Mouse (Mus musculus): ENCODE measurements around the gene Sik3. TPM values are rescaled to one million over a fixed set of nuclear protein-coding genes. Genes with fewer than 3 reads are reported as not detected.

The Sik3 gene
- polyA plus RNA-seq, 1 experiment from 2014 or later = 10.6 TPM

- Histone ChIP-seq H3K4me3 (ENCODE audit: low read depth, low read length) (no peak overlapping the region), H3K4me1 (ENCODE audit: control insufficient read depth, insufficient read depth, low read length) (no peaks in the 10 kb centered on the region), H3K27ac (replicated peaks; ENCODE audit: low read depth, low read length) (no peak overlapping the region), H3K27me3 (ENCODE audit: control insufficient read depth, insufficient read depth, low read length) (no peaks in the 10 kb centered on the region), H3K4me2 (ENCODE audit: low read depth, severe bottlenecking) (no peak overlapping the region), H3K36me3 (ENCODE audit: control insufficient read depth, insufficient read depth, low read length) (peaks cover 10% of the 10 kb centered on the region; the same call in 1 of the 2 replicates), H3K9ac (ENCODE audit: low read length) (no peak overlapping the region), H3K9me3 (ENCODE audit: control insufficient read depth, low read length) (no peaks in the 10 kb centered on the region)
- DNase-seq (ENCODE audit: low spot score) (no peak), ATAC-seq (ENCODE audit: insufficient number of reproducible peaks, low FRiP score, low TSS enrichment, low read depth) (no peak)
- 95% methylated on average over 10 of the region's 10 CpGs for WGBS
Observed at GRCm38 (mm10) chr9:46214946-46215337, 202.3 kb downstream of the Sik3 start.

- DNase-seq (ENCODE audit: low spot score) (no peak), ATAC-seq (ENCODE audit: insufficient number of reproducible peaks, low FRiP score, low TSS enrichment, low read depth) (no peak)
- H3K27ac ChIP-seq (replicated peaks; ENCODE audit: low read depth, low read length) = no peak overlapping the region
- no peaks in the 10 kb centered on the region for H3K27me3 ChIP-seq (ENCODE audit: control insufficient read depth, insufficient read depth, low read length)
- H3K36me3 ChIP-seq (ENCODE audit: control insufficient read depth, insufficient read depth, low read length) = peaks cover 7% of the 10 kb centered on the region; the same call in 1 of the 2 replicates
- no peaks in the 10 kb centered on the region for H3K9me3 ChIP-seq (ENCODE audit: control insufficient read depth, low read length)
- no peak overlapping the region for H3K9ac ChIP-seq (ENCODE audit: low read length)
- no peak overlapping the region for H3K4me2 ChIP-seq (ENCODE audit: low read depth, severe bottlenecking)
- no peak overlapping the region for H3K4me3 ChIP-seq (ENCODE audit: low read depth, low read length)
- no peaks in the 10 kb centered on the region for H3K4me1 ChIP-seq (ENCODE audit: control insufficient read depth, insufficient read depth, low read length)
- 83% methylated on average over 11 of the region's 11 CpGs for WGBS
Observed at GRCm38 (mm10) chr9:46215338-46216322, 203.0 kb downstream of the Sik3 start.

- WGBS = 92% methylated on average over 13 of the region's 13 CpGs
- no peaks in the 10 kb centered on the region for H3K27me3 ChIP-seq (ENCODE audit: control insufficient read depth, insufficient read depth, low read length)
- DNase-seq (ENCODE audit: low spot score) (no peak), ATAC-seq (ENCODE audit: insufficient number of reproducible peaks, low FRiP score, low TSS enrichment, low read depth) (no peak)
- H3K27ac ChIP-seq (replicated peaks; ENCODE audit: low read depth, low read length) = 0 out of 2 replicates have a peak overlapping the region, but pooled peaks have one; percentile 36
- H3K4me2 ChIP-seq (ENCODE audit: low read depth, severe bottlenecking) = no peak overlapping the region
- no peak overlapping the region for H3K4me3 ChIP-seq (ENCODE audit: low read depth, low read length)
- peaks cover 14% of the 10 kb centered on the region; the same call in 1 of the 2 replicates for H3K36me3 ChIP-seq (ENCODE audit: control insufficient read depth, insufficient read depth, low read length)
- no peaks in the 10 kb centered on the region for H3K4me1 ChIP-seq (ENCODE audit: control insufficient read depth, insufficient read depth, low read length)
- no peak overlapping the region for H3K9ac ChIP-seq (ENCODE audit: low read length)
- H3K9me3 ChIP-seq (ENCODE audit: control insufficient read depth, low read length) = no peaks in the 10 kb centered on the region
Observed at GRCm38 (mm10) chr9:46216744-46217470, 204.3 kb downstream of the Sik3 start.

GRCm38 (mm10) chr9:46218176-46218575 lies 205.6 kb downstream of the Sik3 start:
- no peak overlapping the region for H3K9ac ChIP-seq (ENCODE audit: low read length)
- no peaks in the 10 kb centered on the region for H3K27me3 ChIP-seq (ENCODE audit: control insufficient read depth, insufficient read depth, low read length)
- H3K36me3 ChIP-seq (ENCODE audit: control insufficient read depth, insufficient read depth, low read length) = peaks cover 12% of the 10 kb centered on the region; the same call in 1 of the 2 replicates
- DNase-seq (ENCODE audit: low spot score) (no peak), ATAC-seq (ENCODE audit: insufficient number of reproducible peaks, low FRiP score, low TSS enrichment, low read depth) (no peak)
- no peaks in the 10 kb centered on the region for H3K4me1 ChIP-seq (ENCODE audit: control insufficient read depth, insufficient read depth, low read length)
- H3K27ac ChIP-seq (replicated peaks; ENCODE audit: low read depth, low read length) = no peak overlapping the region
- 65% methylated on average over 9 of the region's 9 CpGs for WGBS
- H3K4me3 ChIP-seq (ENCODE audit: low read depth, low read length) = no peak overlapping the region
- H3K9me3 ChIP-seq (ENCODE audit: control insufficient read depth, low read length) = no peaks in the 10 kb centered on the region
- H3K4me2 ChIP-seq (ENCODE audit: low read depth, severe bottlenecking) = no peak overlapping the region

- ATAC-seq (ENCODE audit: insufficient number of reproducible peaks, low FRiP score, low TSS enrichment, low read depth) (no peak), DNase-seq (ENCODE audit: low spot score) (no peak)
- Histone ChIP-seq H3K36me3 (ENCODE audit: control insufficient read depth, insufficient read depth, low read length) (peaks cover 9% of the 10 kb centered on the region; the same call in 1 of the 2 replicates), H3K9me3 (ENCODE audit: control insufficient read depth, low read length) (no peaks in the 10 kb centered on the region), H3K4me1 (ENCODE audit: control insufficient read depth, insufficient read depth, low read length) (no peaks in the 10 kb centered on the region), H3K9ac (ENCODE audit: low read length) (no peak overlapping the region), H3K4me2 (ENCODE audit: low read depth, severe bottlenecking) (no peak overlapping the region), H3K4me3 (ENCODE audit: low read depth, low read length) (no peak overlapping the region), H3K27ac (replicated peaks; ENCODE audit: low read depth, low read length) (no peak overlapping the region), H3K27me3 (ENCODE audit: control insufficient read depth, insufficient read depth, low read length) (no peaks in the 10 kb centered on the region)
- 88% methylated on average over 6 of the region's 6 CpGs for whole genome bisulfite sequencing
Observed at GRCm38 (mm10) chr9:46223090-46223489, 210.5 kb downstream of the Sik3 start.

GRCm38 (mm10) chr9:46224101-46224500 lies 211.5 kb downstream of the Sik3 start:
- 85% methylated on average over 3 of the region's 3 CpGs for WGBS
- no peak for ATAC-seq (ENCODE audit: insufficient number of reproducible peaks, low FRiP score, low TSS enrichment, low read depth)
- Histone ChIP-seq H3K4me1 (ENCODE audit: control insufficient read depth, insufficient read depth, low read length) (no peaks in the 10 kb centered on the region), H3K9me3 (ENCODE audit: control insufficient read depth, low read length) (no peaks in the 10 kb centered on the region), H3K27ac (replicated peaks; ENCODE audit: low read depth, low read length) (no peak overlapping the region), H3K27me3 (ENCODE audit: control insufficient read depth, insufficient read depth, low read length) (no peaks in the 10 kb centered on the region), H3K36me3 (ENCODE audit: control insufficient read depth, insufficient read depth, low read length) (peaks cover 9% of the 10 kb centered on the region; the same call in 1 of the 2 replicates), H3K4me2 (ENCODE audit: low read depth, severe bottlenecking) (no peak overlapping the region), H3K4me3 (ENCODE audit: low read depth, low read length) (no peak overlapping the region), H3K9ac (ENCODE audit: low read length) (no peak overlapping the region)
- no peak for DNase-seq (ENCODE audit: low spot score)

- Histone ChIP-seq H3K36me3 (ENCODE audit: control insufficient read depth, insufficient read depth, low read length) (peaks cover 9% of the 10 kb centered on the region; the same call in 1 of the 2 replicates), H3K9me3 (ENCODE audit: control insufficient read depth, low read length) (no peaks in the 10 kb centered on the region), H3K4me1 (ENCODE audit: control insufficient read depth, insufficient read depth, low read length) (no peaks in the 10 kb centered on the region), H3K9ac (ENCODE audit: low read length) (no peak overlapping the region), H3K4me3 (ENCODE audit: low read depth, low read length) (no peak overlapping the region), H3K4me2 (ENCODE audit: low read depth, severe bottlenecking) (no peak overlapping the region), H3K27ac (replicated peaks; ENCODE audit: low read depth, low read length) (no peak overlapping the region), H3K27me3 (ENCODE audit: control insufficient read depth, insufficient read depth, low read length) (no peaks in the 10 kb centered on the region)
- ATAC-seq (ENCODE audit: insufficient number of reproducible peaks, low FRiP score, low TSS enrichment, low read depth) = no peak
- 71% methylated on average over 5 of the region's 5 CpGs for whole genome bisulfite sequencing
- DNase-seq (ENCODE audit: low spot score) = no peak
Observed at GRCm38 (mm10) chr9:46224945-46225660, 212.5 kb downstream of the Sik3 start.

Data from limb, embryonic 11.5 days (tissue).